Mouse (Mus musculus): Measurements from ENCODE around the gene Elmo1. TPM values are rescaled to one million over a fixed set of nuclear protein-coding genes. Genes with fewer than 3 reads are reported as not detected.
A peak's percentile ranks its signal among the peaks of the same experiment; 100 is the strongest.
"Not testable (repeated sequence)": the region's sequence is repeated elsewhere in the genome, so short reads cannot be mapped to it uniquely, and the experiment has no call there.

Gene Elmo1
- polyA plus RNA-seq, 1 experiment from 2014 or later = 16.8 TPM

DNA sequence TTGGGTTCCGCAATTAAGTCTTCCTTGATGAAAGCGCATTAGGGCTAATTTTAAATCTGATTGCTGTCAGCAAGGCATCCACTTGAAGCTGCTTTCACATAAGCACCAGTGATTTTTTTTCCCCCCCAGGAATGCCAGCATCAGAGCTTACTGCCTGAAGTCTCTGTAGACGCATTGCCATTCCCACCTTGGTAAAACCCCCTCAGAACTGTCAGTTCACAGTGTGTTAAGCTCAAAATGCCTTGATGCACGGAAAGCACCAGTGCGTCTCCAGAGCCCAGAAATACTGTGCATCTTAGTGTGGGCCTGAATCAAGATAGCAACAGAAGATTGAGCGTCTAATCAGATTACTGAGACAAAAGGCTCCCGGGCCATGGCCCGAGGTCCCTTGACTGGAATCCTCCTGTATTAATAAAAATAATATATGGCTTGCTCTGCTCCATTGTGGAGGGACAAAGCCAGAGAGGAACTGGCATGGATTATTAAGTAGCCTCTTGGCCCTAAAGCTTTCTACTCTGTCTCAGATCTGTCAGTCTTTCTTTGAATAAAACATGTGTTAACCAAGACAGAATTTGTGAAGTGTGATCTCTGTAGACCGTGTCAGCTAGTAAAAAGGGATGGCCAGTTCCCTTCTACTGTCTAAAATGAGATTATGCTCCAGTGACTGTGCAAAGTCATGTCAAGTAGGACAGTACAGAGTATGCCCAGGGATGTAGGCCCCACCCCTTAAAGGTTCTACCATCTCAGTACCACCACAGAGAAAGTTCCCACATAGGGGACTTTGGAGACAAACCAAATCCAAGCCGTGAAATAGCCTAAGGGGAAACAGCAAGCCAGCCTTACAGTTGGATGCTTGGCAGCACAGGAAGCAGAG lies 525.4 kb downstream of the Elmo1 start:
- Histone ChIP-seq H3K36me3 (ENCODE audit: insufficient read depth, low read length) (no peaks in the 10 kb centered on the region), H3K4me2 (replicated peaks; ENCODE audit: low read depth, low read length) (no peak overlapping the region), H3K4me1 (ENCODE audit: insufficient read depth, low read length) (no peaks in the 10 kb centered on the region), H3K27ac (ENCODE audit: low read length) (no peak overlapping the region), H3K27me3 (ENCODE audit: insufficient read depth, low read length) (no peaks in the 10 kb centered on the region), H3K9ac (replicated peaks; ENCODE audit: low read length) (no peak overlapping the region), H3K9me3 (ENCODE audit: low read length) (no peaks in the 10 kb centered on the region), H3K4me3 (ENCODE audit: low read length) (no peak overlapping the region)
- WGBS = 55% methylated on average over 10 of the region's 10 CpGs
- no peak for ATAC-seq (ENCODE audit: low FRiP score, low TSS enrichment)

DNA sequence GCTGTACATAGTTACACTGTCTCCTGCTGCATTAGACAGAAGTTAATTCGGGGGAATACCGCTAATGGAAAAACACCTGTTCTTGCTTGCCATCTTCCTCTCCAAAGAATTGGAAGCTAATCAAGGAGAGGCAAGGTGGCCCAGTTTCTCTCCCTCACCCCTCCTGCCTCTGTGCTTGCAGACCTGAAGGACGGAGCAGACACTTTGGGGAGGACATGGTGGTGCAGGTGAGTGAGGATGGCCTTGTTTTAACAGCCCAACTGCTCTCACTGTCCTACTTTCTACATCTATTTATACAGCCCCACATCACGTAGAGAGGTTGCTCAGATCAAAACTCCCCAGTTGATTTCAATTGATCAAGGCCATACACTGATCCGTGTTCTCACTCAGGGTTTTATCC lies 529.5 kb downstream of the Elmo1 start:
- H3K4me2 ChIP-seq (replicated peaks; ENCODE audit: low read depth, low read length) = no peak overlapping the region
- no peaks in the 10 kb centered on the region for H3K4me1 ChIP-seq (ENCODE audit: insufficient read depth, low read length)
- no peak overlapping the region for H3K4me3 ChIP-seq (ENCODE audit: low read length)
- no peak overlapping the region for H3K27ac ChIP-seq (ENCODE audit: low read length)
- no peaks in the 10 kb centered on the region for H3K36me3 ChIP-seq (ENCODE audit: insufficient read depth, low read length)
- H3K9ac ChIP-seq (replicated peaks; ENCODE audit: low read length) = no peak overlapping the region
- no peaks in the 10 kb centered on the region for H3K27me3 ChIP-seq (ENCODE audit: insufficient read depth, low read length)
- ATAC-seq (ENCODE audit: low FRiP score, low TSS enrichment) = no peak
- H3K9me3 ChIP-seq (ENCODE audit: low read length) = no peaks in the 10 kb centered on the region
- 96% methylated on average over 5 of the region's 5 CpGs for WGBS

DNA sequence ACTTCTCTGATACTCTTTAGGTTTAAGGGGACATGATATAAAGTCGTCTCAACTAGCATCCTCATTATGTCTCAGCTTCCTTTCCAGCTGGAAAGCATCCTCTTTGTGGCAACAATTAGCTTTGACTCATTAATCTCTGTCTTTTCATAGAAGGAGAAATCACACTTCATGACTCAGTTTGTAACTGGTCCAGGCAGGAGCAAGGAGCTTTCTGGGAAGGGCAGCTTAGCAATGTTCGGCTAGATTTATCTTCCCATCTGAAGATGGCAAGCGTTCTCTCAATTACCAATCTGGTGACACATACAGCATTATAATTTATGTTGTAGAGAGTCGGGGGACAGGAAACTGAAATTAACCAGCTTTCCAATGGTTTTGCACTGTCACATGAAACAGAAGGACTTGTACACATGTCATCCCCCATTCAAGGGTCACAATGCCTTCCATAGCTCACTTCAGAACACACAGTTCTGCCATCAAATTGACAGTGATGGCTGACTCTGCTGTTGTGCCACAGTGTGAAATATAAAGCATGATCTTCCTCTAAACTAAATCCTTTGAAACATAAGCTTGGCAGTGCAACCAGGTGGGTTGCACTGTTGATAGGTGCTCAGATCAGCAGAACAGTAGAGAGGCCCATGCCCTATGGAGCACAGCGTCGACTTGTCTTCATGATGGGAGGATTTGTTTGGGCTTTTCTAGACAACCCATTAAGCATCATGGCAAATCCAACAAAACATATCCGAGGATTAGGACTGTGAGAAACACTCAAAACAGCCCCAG lies 532.9 kb downstream of the Elmo1 start:
- 22% methylated on average over 7 of the region's 7 CpGs for WGBS
- no peaks in the 10 kb centered on the region for H3K4me1 ChIP-seq (ENCODE audit: insufficient read depth, low read length)
- peak; percentile 80 for ATAC-seq (ENCODE audit: low FRiP score, low TSS enrichment)
- peaks cover 4% of the 10 kb centered on the region; the same call in 1 of the 2 replicates for H3K9me3 ChIP-seq (ENCODE audit: low read length)
- H3K27ac ChIP-seq (ENCODE audit: low read length) = no peak overlapping the region
- no peaks in the 10 kb centered on the region for H3K36me3 ChIP-seq (ENCODE audit: insufficient read depth, low read length)
- no peak overlapping the region for H3K9ac ChIP-seq (replicated peaks; ENCODE audit: low read length)
- no peak overlapping the region for H3K4me3 ChIP-seq (ENCODE audit: low read length)
- H3K27me3 ChIP-seq (ENCODE audit: insufficient read depth, low read length) = no peaks in the 10 kb centered on the region
- H3K4me2 ChIP-seq (replicated peaks; ENCODE audit: low read depth, low read length) = no peak overlapping the region

DNA sequence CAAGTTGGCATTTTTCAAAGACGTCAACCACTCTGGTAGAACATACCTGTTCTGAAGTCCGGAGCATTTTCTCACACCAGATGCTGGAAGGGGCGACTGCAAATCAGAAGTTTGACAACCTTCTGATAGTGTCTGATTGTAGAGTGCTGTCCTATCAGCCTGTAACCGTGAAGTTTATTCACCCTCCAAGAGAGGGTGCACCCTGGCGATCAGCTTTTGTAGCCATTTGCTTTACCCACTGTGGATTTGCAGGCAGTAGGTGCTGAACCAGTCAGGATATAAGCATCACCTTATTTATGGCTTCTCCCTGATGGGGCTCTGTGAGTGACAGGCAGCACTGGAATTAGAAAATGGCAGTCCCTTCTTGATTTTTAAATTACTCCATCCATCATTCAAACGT lies 537.4 kb downstream of the Elmo1 start:
- no peaks in the 10 kb centered on the region for H3K36me3 ChIP-seq (ENCODE audit: insufficient read depth, low read length)
- H3K4me2 ChIP-seq (replicated peaks; ENCODE audit: low read depth, low read length) = no peak overlapping the region
- H3K27ac ChIP-seq (ENCODE audit: low read length) = no peak overlapping the region
- peaks cover 4% of the 10 kb centered on the region; the same call in 1 of the 2 replicates for H3K9me3 ChIP-seq (ENCODE audit: low read length)
- no peaks in the 10 kb centered on the region for H3K4me1 ChIP-seq (ENCODE audit: insufficient read depth, low read length)
- no peaks in the 10 kb centered on the region for H3K27me3 ChIP-seq (ENCODE audit: insufficient read depth, low read length)
- no peak overlapping the region for H3K4me3 ChIP-seq (ENCODE audit: low read length)
- ATAC-seq (ENCODE audit: low FRiP score, low TSS enrichment) = no peak
- no peak overlapping the region for H3K9ac ChIP-seq (replicated peaks; ENCODE audit: low read length)
- WGBS = 81% methylated on average over 6 of the region's 6 CpGs

DNA sequence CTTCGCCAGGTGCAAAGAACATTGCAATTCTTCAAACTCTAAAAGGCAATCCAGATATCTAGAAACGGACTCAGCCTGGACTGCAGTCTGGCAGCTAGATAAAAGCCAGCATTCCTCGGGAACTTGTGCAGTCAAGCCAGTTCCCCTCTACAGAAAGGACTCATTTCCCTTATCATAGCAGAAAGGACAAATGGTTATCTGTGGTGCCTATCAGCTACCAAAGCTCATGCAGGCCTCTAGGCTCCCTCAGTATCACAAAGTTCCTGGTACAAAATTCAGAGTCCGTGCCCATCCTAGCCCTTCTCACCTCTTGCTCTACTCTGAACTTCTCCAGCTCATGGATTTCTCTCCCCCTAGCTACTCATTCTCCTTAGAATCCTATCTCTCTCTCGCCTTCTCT lies 542.1 kb downstream of the Elmo1 start:
- Histone ChIP-seq H3K4me2 (replicated peaks; ENCODE audit: low read depth, low read length) (no peak overlapping the region), H3K9ac (replicated peaks; ENCODE audit: low read length) (no peak overlapping the region), H3K36me3 (ENCODE audit: insufficient read depth, low read length) (no peaks in the 10 kb centered on the region), H3K27me3 (ENCODE audit: insufficient read depth, low read length) (no peaks in the 10 kb centered on the region), H3K9me3 (ENCODE audit: low read length) (no peaks in the 10 kb centered on the region), H3K27ac (ENCODE audit: low read length) (no peak overlapping the region), H3K4me1 (ENCODE audit: insufficient read depth, low read length) (no peaks in the 10 kb centered on the region), H3K4me3 (ENCODE audit: low read length) (no peak overlapping the region)
- no peak for ATAC-seq (ENCODE audit: low FRiP score, low TSS enrichment)
- whole genome bisulfite sequencing = 80% methylated on average over 5 of the region's 5 CpGs

DNA sequence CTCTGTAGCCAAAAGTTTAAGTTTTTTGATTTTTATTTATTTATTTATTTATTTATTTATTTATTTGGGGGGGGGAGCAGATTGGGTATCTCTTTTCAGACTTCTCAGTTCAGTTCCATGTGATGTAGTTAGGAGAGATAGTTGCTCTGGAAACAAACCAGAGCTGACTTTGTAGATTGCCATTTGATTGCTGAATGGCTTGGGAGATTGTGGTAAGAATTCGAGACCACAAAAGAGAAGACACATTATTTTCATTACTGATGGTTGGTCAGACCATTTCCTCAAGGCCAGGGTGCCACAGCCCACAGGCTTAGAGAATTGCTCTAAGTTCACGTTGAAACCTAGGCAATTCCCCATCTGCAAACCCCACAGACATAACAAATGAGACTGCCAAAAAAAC lies 544.3 kb downstream of the Elmo1 start:
- not testable (repeated sequence) for H3K9ac ChIP-seq (replicated peaks; ENCODE audit: low read length); ATAC-seq (ENCODE audit: low FRiP score, low TSS enrichment); H3K27ac ChIP-seq (ENCODE audit: low read length); H3K9me3 ChIP-seq (ENCODE audit: low read length); H3K36me3 ChIP-seq (ENCODE audit: insufficient read depth, low read length); H3K4me1 ChIP-seq (ENCODE audit: insufficient read depth, low read length); H3K27me3 ChIP-seq (ENCODE audit: insufficient read depth, low read length); H3K4me3 ChIP-seq (ENCODE audit: low read length); H3K4me2 ChIP-seq (replicated peaks; ENCODE audit: low read depth, low read length)
- 85% methylated on average over 1 of the region's 2 CpGs for WGBS

DNA sequence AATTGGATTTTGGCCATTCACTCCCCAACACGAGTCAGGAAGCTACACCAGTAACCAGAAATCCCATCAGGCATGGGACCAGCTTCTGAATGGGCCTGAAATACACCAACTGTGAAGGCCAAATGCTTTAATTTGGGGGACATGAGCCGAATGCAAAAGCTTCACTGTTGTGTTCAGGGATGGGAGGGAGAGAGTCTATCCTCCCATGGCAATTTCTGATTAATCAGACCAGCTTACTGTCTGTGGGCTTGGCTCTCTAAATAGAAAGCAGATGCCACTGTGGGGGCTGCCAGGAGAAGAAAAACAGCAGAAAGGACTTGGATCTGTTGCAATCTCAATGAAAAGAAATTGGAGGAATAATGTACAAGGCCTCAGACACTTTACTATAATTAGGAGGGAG lies 545.2 kb downstream of the Elmo1 start:
- no peak for ATAC-seq (ENCODE audit: low FRiP score, low TSS enrichment)
- H3K27me3 ChIP-seq (ENCODE audit: insufficient read depth, low read length) = no peaks in the 10 kb centered on the region

More for the DNA sequence above, 545.2 kb downstream of the Elmo1 start:
- no peaks in the 10 kb centered on the region for H3K9me3 ChIP-seq (ENCODE audit: low read length)
- H3K4me1 ChIP-seq (ENCODE audit: insufficient read depth, low read length) = no peaks in the 10 kb centered on the region
- no peaks in the 10 kb centered on the region for H3K36me3 ChIP-seq (ENCODE audit: insufficient read depth, low read length)
- H3K27ac ChIP-seq (ENCODE audit: low read length) = no peak overlapping the region
- 82% methylated on average over 2 of the region's 2 CpGs for WGBS
- H3K4me2 ChIP-seq (replicated peaks; ENCODE audit: low read depth, low read length) = no peak overlapping the region
- no peak overlapping the region for H3K9ac ChIP-seq (replicated peaks; ENCODE audit: low read length)
- H3K4me3 ChIP-seq (ENCODE audit: low read length) = no peak overlapping the region

Measured in kidney, embryonic 16.5 days (tissue).